Mouse (Mus musculus) kidney, adult 2 months (tissue): ENCODE measurements around the gene Cysrt1. TPM values are rescaled to one million over a fixed set of nuclear protein-coding genes. Genes with fewer than 3 reads are reported as not detected.

Experiments used
- DNase-seq: peaks from one replicate; pipeline ENCODE4 v3.0.0; 2021
- H3K27ac ChIP-seq: fragments of 200-500 bp; 2 replicates; pipeline ENCODE4 v1.5.1; 2012; ENCODE audit warnings: low read depth, low read length, control low read depth, inconsistent platforms; ENCODE audit not compliant: insufficient read depth
- H3K27me3 ChIP-seq: fragments of 200-500 bp; replicated peaks from 2 replicates; pipeline ENCODE4 v1.6.1; 2012; ENCODE audit warnings: mild to moderate bottlenecking, moderate library complexity, low read length, inconsistent platforms; ENCODE audit not compliant: control insufficient read depth, insufficient read depth
- H3K36me3 ChIP-seq: fragments of 200-500 bp; 2 replicates; pipeline ENCODE4 v1.6.1; 2012; ENCODE audit warnings: mild to moderate bottlenecking, moderate library complexity, low read length, inconsistent platforms; ENCODE audit not compliant: control insufficient read depth, insufficient read depth
- H3K4me1 ChIP-seq: fragments of 200-500 bp; 2 replicates; pipeline ENCODE4 v1.6.1; 2011; ENCODE audit warnings: low read length; ENCODE audit not compliant: control insufficient read depth, insufficient read depth
- H3K4me3 ChIP-seq: fragments of 200-500 bp; 2 replicates; pipeline ENCODE4 v1.5.1; 2011; ENCODE audit warnings: mild to moderate bottlenecking, low read depth, low read length, control low read depth; ENCODE audit not compliant: insufficient read depth
- CTCF ChIP-seq: fragments of 200-500 bp; conservative IDR thresholded peaks from 2 replicates; pipeline ENCODE4 v1.5.1; 2011; ENCODE audit warnings: low read depth, mild to moderate bottlenecking, control low read depth, low read length, moderate library complexity, mixed read lengths; ENCODE audit not compliant: insufficient read depth, insufficient read length
- POLR2A ChIP-seq: fragments of 200-500 bp; IDR thresholded peaks from one replicate; pipeline ENCODE4 v1.6.1; 2011; ENCODE audit warnings: low read depth, low read length, control low read depth
- WGBS: fragments of 180-500 bp; shearing (Covaris S2); methylation state at CpG from one replicate; pipeline ENCODE4 v1.1.7; 2018; 5-methylcytosine and 5-hydroxymethylcytosine counted together
- polyA plus RNA-seq: library from polyadenylated mRNA; depleted of rRNA; stranded (reverse); fragments of >200 nt; gene quantifications from 2 replicates; pipeline ENCODE4 v1.2.3, GENCODE M21; 2012

Gene Cysrt1
- polyA plus RNA-seq, 1 experiment, result 0.66 TPM

DNA sequence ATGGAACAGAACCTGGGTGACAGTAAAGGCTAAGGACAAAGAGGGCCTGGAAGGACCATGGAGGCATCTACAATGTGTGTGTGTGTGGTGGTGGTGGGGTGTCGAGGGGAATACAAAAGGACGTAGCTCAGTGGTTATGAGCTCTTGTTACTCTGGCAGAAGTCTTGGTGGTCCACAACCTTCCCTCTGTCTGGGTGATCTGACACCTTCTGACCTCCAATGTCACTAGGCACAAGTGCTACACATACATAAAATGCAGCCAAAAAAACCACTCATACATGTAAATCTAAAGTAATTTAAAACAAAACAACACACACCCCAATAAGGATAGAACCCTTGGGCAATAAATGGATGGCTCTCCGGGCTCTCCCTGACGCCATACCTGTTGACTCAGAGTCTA, 14.8 kb downstream of the Cysrt1 start:
- no peaks in the 10 kb centered on the region; the same call in 1 of the 2 replicates for H3K4me1 ChIP-seq
- H3K4me3 ChIP-seq, result no peak overlapping the region
- no peak for DNase-seq
- no peak overlapping the region for H3K27ac ChIP-seq
- no peak for TF ChIP-seq POLR2A
- TF ChIP-seq CTCF, result no peak
- WGBS, result 86% methylated on average over 4 of the region's 4 CpGs
- no peaks in the 10 kb centered on the region for H3K36me3 ChIP-seq
- no peaks in the 10 kb centered on the region for H3K27me3 ChIP-seq

DNA sequence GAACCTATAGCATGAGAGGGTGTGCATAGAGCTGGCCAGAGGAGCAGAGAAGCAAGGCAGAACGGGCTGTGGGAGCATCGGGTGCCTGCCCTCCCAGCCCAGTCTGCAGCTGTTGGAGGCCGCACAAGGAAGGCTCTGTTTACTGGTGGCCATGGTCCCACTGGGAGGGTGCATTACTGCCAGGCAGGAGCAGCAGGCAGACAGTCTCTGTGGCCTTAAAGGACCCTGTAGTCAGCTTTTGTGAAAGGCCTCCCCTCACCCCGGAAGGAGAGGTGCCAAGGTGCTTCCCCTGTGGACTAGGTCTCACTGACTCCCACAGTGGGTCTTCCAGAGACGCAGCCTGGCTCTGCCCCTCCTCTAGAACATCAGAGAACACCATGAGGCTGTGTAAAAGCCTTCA, 15.4 kb downstream of the Cysrt1 start:
- H3K27ac ChIP-seq, result no peak overlapping the region
- no peak for DNase-seq
- TF ChIP-seq POLR2A, result no peak
- no peak for TF ChIP-seq CTCF
- no peaks in the 10 kb centered on the region for H3K27me3 ChIP-seq
- H3K36me3 ChIP-seq, result no peaks in the 10 kb centered on the region
- WGBS, result 87% methylated on average over 5 of the region's 5 CpGs
- H3K4me3 ChIP-seq, result no peak overlapping the region
- no peaks in the 10 kb centered on the region; the same call in 1 of the 2 replicates for H3K4me1 ChIP-seq

DNA sequence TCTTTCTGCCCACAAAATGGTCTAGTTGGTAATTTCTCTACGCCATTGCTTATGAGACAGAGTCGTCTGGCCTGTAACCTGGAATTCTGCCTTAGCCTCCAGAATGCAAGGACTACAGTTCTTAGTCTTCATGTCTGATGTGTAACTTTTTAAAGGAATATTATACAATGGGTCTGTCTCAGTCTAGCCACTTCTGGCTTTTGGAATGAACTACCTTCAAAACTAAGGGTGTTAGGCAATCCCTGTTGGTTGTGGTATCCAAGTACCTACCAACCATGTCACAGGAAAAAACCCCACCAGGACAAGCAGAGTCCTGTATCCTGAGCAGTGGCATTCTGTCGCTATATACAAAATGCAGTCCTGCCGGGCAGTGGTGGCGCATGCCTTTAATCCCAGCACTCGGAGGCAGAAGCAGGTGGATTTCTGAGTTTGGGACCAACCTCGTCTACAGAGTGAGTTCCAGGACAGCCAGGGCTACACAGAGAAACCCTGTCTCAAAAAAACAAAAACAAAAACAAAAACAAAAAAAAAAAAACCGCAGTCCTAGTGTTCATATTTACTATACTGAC, 16.4 kb downstream of the Cysrt1 start:
- TF ChIP-seq CTCF (no peak), POLR2A (no peak)
- Histone ChIP-seq H3K4me3 (no peak overlapping the region), H3K27me3 (no peaks in the 10 kb centered on the region), H3K4me1 (no peaks in the 10 kb centered on the region; the same call in 1 of the 2 replicates), H3K36me3 (no peaks in the 10 kb centered on the region), H3K27ac (peak overlapping the region; percentile 97)
- DNase-seq, result no peak
- 69% methylated on average over 8 of the region's 8 CpGs for WGBS

DNA sequence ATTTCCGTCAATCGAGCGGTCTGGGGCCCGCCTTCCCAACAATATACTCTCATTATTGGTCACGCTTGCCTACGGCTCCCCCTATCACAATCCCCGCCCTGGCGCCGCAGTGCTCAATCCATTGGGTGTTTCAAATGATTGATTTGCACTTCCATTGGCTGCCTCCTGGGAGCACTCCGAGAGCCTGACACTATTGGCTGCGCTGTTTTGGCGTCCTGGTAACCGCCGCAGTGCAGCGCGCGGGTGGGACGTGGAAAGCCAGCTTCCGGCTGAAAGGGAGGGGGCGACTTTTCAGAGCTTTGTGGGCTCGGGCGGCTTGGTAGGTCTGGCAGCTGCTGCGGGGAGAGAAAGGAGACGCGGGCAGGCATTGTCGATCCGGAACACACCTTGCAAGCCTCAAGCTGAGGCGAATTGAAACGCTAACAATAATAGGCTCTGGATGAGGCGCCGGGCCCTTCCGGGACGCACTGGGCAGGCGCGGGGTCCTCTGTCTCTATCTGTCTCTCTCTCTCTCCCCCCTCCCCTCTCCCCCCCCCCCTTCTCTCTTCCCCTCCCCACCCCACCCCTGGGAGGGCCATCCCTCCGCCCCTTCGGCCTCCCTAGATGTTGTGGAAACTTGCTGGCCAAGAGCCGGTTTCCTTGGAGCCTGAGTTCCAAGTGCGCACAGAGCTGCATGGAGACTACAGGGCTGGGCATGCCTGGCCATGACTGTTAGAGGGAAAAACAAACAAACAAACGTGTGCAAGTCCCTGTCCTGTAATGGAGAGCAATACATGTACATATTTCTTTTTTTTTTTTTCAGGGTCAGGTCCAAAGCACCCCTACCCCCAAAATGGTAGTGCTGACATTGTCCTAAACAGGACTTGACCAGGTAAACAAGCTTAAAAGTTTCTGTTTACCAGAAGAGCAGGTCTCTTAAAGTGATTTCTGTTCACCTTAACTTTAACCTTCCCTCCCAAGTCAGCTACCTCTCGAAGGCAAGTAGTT, 17.2 kb downstream of the Cysrt1 start:
- H3K27me3 ChIP-seq, result no peaks in the 10 kb centered on the region
- H3K4me3 ChIP-seq, result peak overlapping the region; percentile 72
- no peak for TF ChIP-seq CTCF
- H3K4me1 ChIP-seq, result no peaks in the 10 kb centered on the region; the same call in 1 of the 2 replicates
- no peaks in the 10 kb centered on the region for H3K36me3 ChIP-seq
- peak; percentile 100 for DNase-seq
- H3K27ac ChIP-seq, result peak overlapping the region; percentile 97
- WGBS, result 1% methylated on average over 41 of the region's 41 CpGs

DNA sequence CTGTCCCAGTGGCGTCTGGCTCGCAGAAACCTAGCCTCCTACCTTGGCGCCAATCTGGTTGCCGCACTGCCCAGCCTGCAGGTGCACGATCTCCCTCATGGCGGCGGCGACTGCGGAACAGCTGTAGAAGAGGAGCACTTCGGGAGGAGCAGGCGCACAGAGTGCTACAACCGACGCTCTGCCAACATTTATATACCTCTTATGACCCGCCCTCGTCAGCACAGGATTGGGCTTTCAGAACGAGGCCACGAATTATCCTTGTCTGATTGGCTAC, 17.8 kb downstream of the Cysrt1 start, which contains the start of gene Tubb4b:
Gene Tubb4b (minus strand): TSS at position 211 of the 274 bp plus-strand sequence.
- DNase-seq, result no peak
- Histone ChIP-seq H3K27ac (peak within 1 kb of the TSS; percentile 97), H3K36me3 (no peaks in the 10 kb centered on the region), H3K4me1 (no peaks in the 10 kb centered on the region; the same call in 1 of the 2 replicates), H3K4me3 (peak within 1 kb of the TSS; percentile 78), H3K27me3 (no peaks in the 10 kb centered on the region)
- TF ChIP-seq POLR2A (peak; percentile 99), CTCF (0 out of 2 replicates have a peak, but pooled peaks have one; percentile 34)
- WGBS, result 0% methylated on average over 17 of the region's 17 CpGs

DNA sequence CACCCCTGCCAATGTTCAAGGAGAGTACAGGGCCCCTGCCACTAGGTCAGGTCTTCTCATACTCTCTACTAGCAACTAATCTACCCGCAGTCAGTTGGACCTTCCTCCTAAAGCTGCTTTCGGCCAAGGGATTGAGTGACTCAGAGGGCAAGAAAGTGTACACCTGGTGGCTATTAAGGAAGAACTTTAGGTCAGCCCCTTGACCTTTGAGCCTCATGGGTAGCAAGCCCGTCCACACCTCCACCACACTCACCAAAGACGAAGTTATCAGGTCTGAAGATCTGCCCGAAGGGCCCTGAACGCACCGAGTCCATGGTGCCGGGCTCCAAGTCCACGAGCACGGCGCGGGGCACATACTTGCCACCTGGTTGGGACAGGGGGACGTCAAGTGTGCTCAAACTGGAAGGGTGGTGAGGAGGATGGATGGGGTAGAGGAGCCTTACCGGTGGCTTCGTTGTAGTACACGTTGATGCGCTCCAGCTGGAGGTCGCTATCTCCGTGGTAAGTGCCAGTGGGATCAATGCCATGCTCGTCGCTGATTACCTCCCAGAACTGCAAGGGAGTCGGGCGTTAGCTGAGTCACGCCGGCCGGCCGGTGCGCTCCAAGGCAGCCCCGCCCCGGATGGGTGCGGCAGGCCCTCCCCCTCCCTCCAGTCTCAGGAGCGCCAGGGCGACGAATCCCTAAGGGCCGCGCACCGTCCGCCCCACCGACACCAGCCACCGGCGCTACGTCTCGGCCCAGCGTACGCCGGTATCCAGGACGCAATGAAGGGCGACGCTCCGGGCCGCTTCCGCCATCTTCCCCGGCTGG, 18.4 kb downstream of the Cysrt1 start:
- TF ChIP-seq POLR2A, result no peak
- Histone ChIP-seq H3K27me3 (no peaks in the 10 kb centered on the region), H3K27ac (peak overlapping the region; percentile 93), H3K4me3 (peak overlapping the region; percentile 78), H3K4me1 (no peaks in the 10 kb centered on the region; the same call in 1 of the 2 replicates), H3K36me3 (no peaks in the 10 kb centered on the region)
- DNase-seq, result peak; percentile 89
- WGBS, result under 1% methylated on average over 53 of the region's 53 CpGs
